Mouse (Mus musculus): ENCODE data around the gene Ppm1h.

The Ppm1h gene

GRCm38 (mm10) chr10:122808186-122808585, 129.6 kb downstream of the Ppm1h start:
- DNase-seq (ENCODE audit: low spot score), result no peak

- DNase-seq (ENCODE audit: low spot score), result no peak
These were observed 131.3 kb downstream of the Ppm1h start for GRCm38 (mm10) chr10:122809851-122810250.

GRCm38 (mm10) chr10:122815094-122815493, 136.5 kb downstream of the Ppm1h start:
- no peak for DNase-seq (ENCODE audit: low spot score)

- no peak for DNase-seq (ENCODE audit: low spot score)
These were observed 139.2 kb downstream of the Ppm1h start for GRCm38 (mm10) chr10:122817741-122818140.

- DNase-seq (ENCODE audit: low spot score), result no peak
These were observed 141.2 kb downstream of the Ppm1h start for GRCm38 (mm10) chr10:122819808-122820207.

GRCm38 (mm10) chr10:122821549-122821948, 143.0 kb downstream of the Ppm1h start:
- no peak for DNase-seq (ENCODE audit: low spot score)

GRCm38 (mm10) chr10:122823642-122824041, 145.1 kb downstream of the Ppm1h start:
- no peak for DNase-seq (ENCODE audit: low spot score)

- DNase-seq (ENCODE audit: low spot score), result no peak
These were observed 148.3 kb downstream of the Ppm1h start for GRCm38 (mm10) chr10:122826696-122827331.

GRCm38 (mm10) chr10:122827719-122828414, 149.3 kb downstream of the Ppm1h start:
- DNase-seq (ENCODE audit: low spot score), result no peak

- no peak for DNase-seq (ENCODE audit: low spot score)
These were observed 151.2 kb downstream of the Ppm1h start for GRCm38 (mm10) chr10:122829801-122830217.

GRCm38 (mm10) chr10:122830638-122831037, 152.1 kb downstream of the Ppm1h start:
- no peak for DNase-seq (ENCODE audit: low spot score)

GRCm38 (mm10) chr10:122842014-122842413, 163.5 kb downstream of the Ppm1h start:
- no peak for DNase-seq (ENCODE audit: low spot score)

- DNase-seq (ENCODE audit: low spot score), result no peak
These were observed 164.4 kb downstream of the Ppm1h start for GRCm38 (mm10) chr10:122842961-122843360.

- no peak for DNase-seq (ENCODE audit: low spot score)
These were observed 166.9 kb downstream of the Ppm1h start for GRCm38 (mm10) chr10:122845471-122845870.

GRCm38 (mm10) chr10:122846476-122846875, 167.9 kb downstream of the Ppm1h start:
- DNase-seq (ENCODE audit: low spot score), result no peak

- DNase-seq (ENCODE audit: low spot score), result no peak
These were observed 169.5 kb downstream of the Ppm1h start for GRCm38 (mm10) chr10:122848020-122848457.

GRCm38 (mm10) chr10:122851267-122852160, 173.0 kb downstream of the Ppm1h start:
- no peak for DNase-seq (ENCODE audit: low spot score)

GRCm38 (mm10) chr10:122854571-122854970, 176.0 kb downstream of the Ppm1h start:
- DNase-seq (ENCODE audit: low spot score), result no peak

GRCm38 (mm10) chr10:122855149-122855548, 176.6 kb downstream of the Ppm1h start:
- DNase-seq (ENCODE audit: low spot score), result no peak

- DNase-seq (ENCODE audit: low spot score), result no peak
These were observed 177.6 kb downstream of the Ppm1h start for GRCm38 (mm10) chr10:122856040-122856764.

GRCm38 (mm10) chr10:122857155-122857554, 178.6 kb downstream of the Ppm1h start:
- no peak for DNase-seq (ENCODE audit: low spot score)

All from spleen, adult 12 weeks (tissue).